Mouse (Mus musculus) CH12.LX (cell line): ENCODE measurements around the gene Muc3. TPM values are rescaled to one million over a fixed set of nuclear protein-coding genes. Genes with fewer than 3 reads are reported as not detected.

Experiments
- DNase-seq: peaks from one replicate; pipeline ENCODE4 v3.0.0-alpha.2; 2013; ENCODE audit errors: extremely low read depth
- H3K27ac ChIP-seq: 2 replicates; pipeline ENCODE4 v1.5.1; 2012; ENCODE audit warnings: low read depth, mild to moderate bottlenecking, control low read depth, moderate library complexity; ENCODE audit not compliant: insufficient read depth
- H3K27me3 ChIP-seq: replicated peaks from 2 replicates; pipeline ENCODE3; 2012; ENCODE audit warnings: inconsistent platforms
- H3K36me3 ChIP-seq, 2 experiments: replicated peaks in 1 of 2; 2 replicates each; pipeline versions ENCODE3 to v1.6.1; 2012; ENCODE audit warnings: inconsistent platforms in 1 of 2, low read length in 1 of 2, mild to moderate bottlenecking in 1 of 2, mixed read lengths in 1 of 2, moderate library complexity in 1 of 2; ENCODE audit not compliant: control insufficient read depth in 1 of 2, insufficient read depth in 1 of 2
- H3K4me1 ChIP-seq, 2 experiments: 2 replicates each; pipeline ENCODE4 v1.6.1; 2012; ENCODE audit warnings: inconsistent platforms in 1 of 2, moderate library complexity in 1 of 2; ENCODE audit not compliant: insufficient read depth in 2 of 2, control insufficient read depth in 1 of 2
- H3K4me2 ChIP-seq: 2 replicates; pipeline ENCODE4 v1.6.1; 2012; ENCODE audit warnings: low read depth, mild to moderate bottlenecking, control low read depth; ENCODE audit not compliant: poor library complexity, insufficient read depth, severe bottlenecking
- H3K4me3 ChIP-seq, 3 experiments: fragments of 150-350 bp in 1 of 3; sonication (generic) in 1 of 3; replicated peaks in 1 of 3; 2 replicates each; pipeline versions ENCODE3 to v1.5.1; 2011 to 2012; ENCODE audit warnings: low read depth in 2 of 3, low read length in 2 of 3, mild to moderate bottlenecking in 2 of 3, moderate library complexity in 2 of 3, control low read depth in 1 of 3, improper control_type of control experiment in 1 of 3, inconsistent platforms in 1 of 3, mixed read lengths in 1 of 3; ENCODE audit not compliant: poor library complexity in 1 of 3
- H3K79me2 ChIP-seq: replicated peaks from 2 replicates; pipeline ENCODE4 v1.6.1; 2012; ENCODE audit warnings: mild to moderate bottlenecking, moderate library complexity; ENCODE audit not compliant: control insufficient read depth, poor library complexity, insufficient read depth, severe bottlenecking; ENCODE audit errors: extremely low read depth
- H3K9ac ChIP-seq: 2 replicates; pipeline ENCODE4 v1.6.1; 2012; ENCODE audit warnings: low read depth, mild to moderate bottlenecking, control low read depth, moderate library complexity; ENCODE audit not compliant: insufficient read depth
- H3K9me3 ChIP-seq: replicated peaks from 2 replicates; pipeline ENCODE3; 2012; ENCODE audit warnings: low read length, inconsistent platforms, mixed read lengths
- CHD2 ChIP-seq: IDR thresholded peaks from 2 replicates; pipeline ENCODE4 v1.6.1; 2011; ENCODE audit warnings: low read length, improper control_type of control experiment
- CTCF ChIP-seq, 2 experiments: IDR thresholded peaks in 1 of 2; conservative IDR thresholded peaks in 1 of 2; 2 replicates each; pipeline ENCODE4 v1.5.1; 2011 to 2012; ENCODE audit warnings: low read depth in 2 of 2, low read length in 2 of 2, improper control_type of control experiment in 1 of 2, inconsistent platforms in 1 of 2, mild to moderate bottlenecking in 1 of 2, moderate library complexity in 1 of 2
- ETS1 ChIP-seq: conservative IDR thresholded peaks from 2 replicates; pipeline ENCODE4 v1.6.1; 2012; ENCODE audit warnings: low read depth, mild to moderate bottlenecking, inconsistent platforms, low read length, improper control_type of control experiment, moderate library complexity
- IRF4 ChIP-seq: IDR thresholded peaks from 2 replicates; pipeline ENCODE4 v1.6.1; 2014; ENCODE audit warnings: low read depth, mild to moderate bottlenecking, inconsistent platforms, low read length, improper control_type of control experiment
- KAT2A ChIP-seq: IDR thresholded peaks from 2 replicates; pipeline ENCODE4 v1.6.1; 2012; ENCODE audit warnings: low read length, improper control_type of control experiment, inconsistent platforms; ENCODE audit not compliant: insufficient replicate concordance
- MAZ ChIP-seq: IDR thresholded peaks from 2 replicates; pipeline ENCODE4 v1.6.1; 2012; ENCODE audit warnings: low read depth, mild to moderate bottlenecking, inconsistent platforms, low read length, improper control_type of control experiment, moderate library complexity
- MXI1 ChIP-seq: IDR thresholded peaks from 2 replicates; pipeline ENCODE4 v1.6.1; 2011; ENCODE audit warnings: mild to moderate bottlenecking, low read depth, low read length, improper control_type of control experiment
- NELFE ChIP-seq: IDR thresholded peaks from 2 replicates; pipeline ENCODE4 v1.6.1; 2011; ENCODE audit warnings: low read depth, low read length, improper control_type of control experiment
- NRF1 ChIP-seq: IDR thresholded peaks from 2 replicates; pipeline ENCODE4 v1.6.1; 2014; ENCODE audit warnings: low read depth, mild to moderate bottlenecking, inconsistent platforms, low read length, improper control_type of control experiment, moderate library complexity
- PAX5 ChIP-seq: IDR thresholded peaks from 2 replicates; pipeline ENCODE4 v1.6.1; 2012; ENCODE audit warnings: low read length, inconsistent platforms, mixed read lengths
- RAD21 ChIP-seq: IDR thresholded peaks from 2 replicates; pipeline ENCODE4 v1.6.1; 2011; ENCODE audit warnings: low read depth, mild to moderate bottlenecking, low read length, improper control_type of control experiment, moderate library complexity
- SMC3 ChIP-seq: IDR thresholded peaks from 2 replicates; pipeline ENCODE4 v1.6.1; 2011; ENCODE audit warnings: low read depth, low read length, improper control_type of control experiment
- TBP ChIP-seq: conservative IDR thresholded peaks from 2 replicates; pipeline ENCODE4 v1.6.1; 2011; ENCODE audit warnings: low read depth, low read length, improper control_type of control experiment
- TCF12 ChIP-seq: IDR thresholded peaks from 2 replicates; pipeline ENCODE4 v1.6.1; 2014; ENCODE audit warnings: low read depth, mild to moderate bottlenecking, inconsistent platforms, low read length, improper control_type of control experiment
- ZC3H11A ChIP-seq: IDR thresholded peaks from 2 replicates; pipeline ENCODE4 v1.6.1; 2012; ENCODE audit warnings: low read depth, mild to moderate bottlenecking, inconsistent platforms, low read length, improper control_type of control experiment
- dilution Hi-C: fragments of 300-500 bp; cut with MboI; formaldehyde crosslinking; loops from 2 replicates; pipeline ENCODE4 v1.14.3; 2020; ENCODE audit warnings: low sequenced_read_pairs; ENCODE audit not compliant: extremely low pct_unique_long_range_greater_than_20kb, extremely low pct_ligation_motif_present
- in situ Hi-C: fragments of 300-500 bp; cut with MboI; formaldehyde crosslinking; loops from 3 replicates; pipeline ENCODE4 v1.14.3; 2019; ENCODE audit warnings: low sequenced_read_pairs, low pct_ligation_motif_present, low pct_unique_long_range_greater_than_20kb, mixed read lengths
- polyA plus RNA-seq: library from polyadenylated mRNA; unstranded; fragments of >175 nt; gene quantifications from 2 replicates; pipeline ENCODE4 v1.2.1, GENCODE M21; 2012; ENCODE audit warnings: low read depth; ENCODE audit not compliant: insufficient read length
- total RNA-seq, 2 experiments: library from RNA; depleted of rRNA; stranded (reverse); fragments of 300-350 nt in 1 of 2; fragments of >200 nt in 1 of 2; gene quantifications; 2 replicates each; pipeline ENCODE4 v1.2.3; 2012 to 2014

Gene Muc3
- total and polyA plus RNA-seq, 3 experiments, result 0.13 TPM; not detected in 2

GRCm38 (mm10) chr5:137159461-137159860, 10.3 kb upstream of the Muc3 start:
- DNase-seq, result peak; percentile 65
- no peak overlapping the region for H3K9ac ChIP-seq
- H3K4me3 ChIP-seq, result no peak overlapping the region
- no peak overlapping the region for H3K4me2 ChIP-seq
- H3K9me3 ChIP-seq, result peaks cover 9% of the 10 kb centered on the region
- TF ChIP-seq IRF4 (no peak), PAX5 (no peak), RAD21 (peak; percentile 68), SMC3 (peak; percentile 86), TBP (no peak), ETS1 (no peak), NELFE (peak; percentile 55; the same call in 1 of the 2 replicates), KAT2A (no peak), CHD2 (no peak), MAZ (no peak), TCF12 (no peak), CTCF (conservative IDR thresholded peaks at IDR 0.05 in 1 of 2, IDR thresholded peaks at IDR 0.05 in 1 of 2; ENCODE audit: low read depth in 2 of 2, low read length in 2 of 2) (peak; percentile 52 to 99)
- no peaks in the 10 kb centered on the region for H3K4me1 ChIP-seq
- dilution Hi-C loops (no loop called here), in situ Hi-C loops (no loop called here)
- H3K27ac ChIP-seq, result no peak overlapping the region
- H3K79me2 ChIP-seq, result no peaks in the 10 kb centered on the region
- H3K27me3 ChIP-seq, result peaks cover 53% of the 10 kb centered on the region
- H3K36me3 ChIP-seq, result no peaks in the 10 kb centered on the region

- Histone ChIP-seq H3K9me3 (peaks cover 44% of the 10 kb centered on the region), H3K9ac (no peak overlapping the region), H3K4me3 (no peak overlapping the region), H3K27me3 (peaks cover 13% of the 10 kb centered on the region), H3K27ac (no peak overlapping the region), H3K79me2 (no peaks in the 10 kb centered on the region), H3K36me3 (no peaks in the 10 kb centered on the region), H3K4me1 (no peaks in the 10 kb centered on the region), H3K4me2 (no peak overlapping the region)
- dilution Hi-C loops (no loop called here), in situ Hi-C loops (no loop called here)
- DNase-seq, result no peak
- TF ChIP-seq KAT2A, result no peak
- TF ChIP-seq CHD2, result no peak
- TF ChIP-seq MXI1, result no peak
- TF ChIP-seq NRF1, result no peak
- no peak for TF ChIP-seq TCF12
- TF ChIP-seq ZC3H11A, result no peak
- TF ChIP-seq MAZ, result no peak
Measured at GRCm38 (mm10) chr5:137153289-137153688, 4.2 kb upstream of the Muc3 start.
